Mouse (Mus musculus) G1E (cell line): ENCODE measurements at regions not wholly inside any gene's neighbourhood (a gene's known extent, or its start where the extent isn't known, plus 50 kb on each side); places are given as distances from the start of the nearest gene placed in this dataset.
"Not testable (repeated sequence)": the region's sequence is repeated elsewhere in the genome, so short reads cannot be mapped to it uniquely, and the experiment has no call there.

Source experiments
- ATAC-seq: 2 replicates; pipeline ENCODE4 v1.8.0; 2016; ENCODE audit warnings: mild to moderate bottlenecking; ENCODE audit not compliant: insufficient number of reproducible peaks, poor library complexity, low FRiP score, severe bottlenecking; ENCODE audit errors: extremely low read depth
- DNase-seq: peaks from one replicate; pipeline ENCODE4 v3.0.0; 2012; ENCODE audit warnings: low spot score
- H3K27me3 ChIP-seq: 2 replicates; pipeline ENCODE4 v1.6.1; 2012; ENCODE audit warnings: mild to moderate bottlenecking, low read length, inconsistent platforms; ENCODE audit not compliant: insufficient read depth
- H3K36me3 ChIP-seq: replicated peaks from 2 replicates; pipeline ENCODE3; 2012; ENCODE audit warnings: mild to moderate bottlenecking, inconsistent platforms
- H3K4me1 ChIP-seq: 2 replicates; pipeline ENCODE4 v1.6.1; 2012; ENCODE audit warnings: low read depth, low read length, inconsistent platforms, mixed read lengths; ENCODE audit not compliant: insufficient read depth
- H3K4me3 ChIP-seq: 2 replicates; pipeline ENCODE4 v1.5.1; 2012; ENCODE audit warnings: low read depth, mild to moderate bottlenecking, inconsistent platforms, low read length, moderate library complexity, mixed read lengths
- H3K9me3 ChIP-seq: replicated peaks from 2 replicates; pipeline ENCODE4 v1.6.1; 2012; ENCODE audit warnings: inconsistent platforms
- CTCF ChIP-seq: IDR thresholded peaks from 2 replicates; pipeline ENCODE4 v1.5.1; 2012; ENCODE audit warnings: low read depth, low read length, inconsistent platforms, mixed read lengths
- GATA1 ChIP-seq: IDR thresholded peaks from 2 replicates; pipeline ENCODE4 v1.6.1; 2012; ENCODE audit warnings: borderline replicate concordance, low read length, inconsistent platforms, mixed read lengths
- GATA2 ChIP-seq: IDR thresholded peaks from 2 replicates; pipeline ENCODE4 v1.6.1; 2012; ENCODE audit warnings: low read depth, low read length, inconsistent platforms, borderline replicate concordance
- POLR2AphosphoS5 ChIP-seq: IDR thresholded peaks from 2 replicates; pipeline ENCODE4 v1.6.1; 2012; ENCODE audit warnings: low read depth, low read length, inconsistent platforms; ENCODE audit not compliant: insufficient replicate concordance
- TAL1 ChIP-seq: conservative IDR thresholded peaks from 2 replicates; pipeline ENCODE4 v1.6.1; 2012; ENCODE audit warnings: low read depth, low read length, inconsistent platforms, mixed read lengths

- H3K9me3 ChIP-seq = peaks cover 6% of the 10 kb centered on the region
- H3K4me3 ChIP-seq = no peak overlapping the region
- TF ChIP-seq CTCF (no peak), GATA2 (no peak), POLR2AphosphoS5 (no peak), TAL1 (no peak), GATA1 (no peak)
- ATAC-seq (no peak), DNase-seq (no peak)
- H3K4me1 ChIP-seq = no peaks in the 10 kb centered on the region
- H3K27me3 ChIP-seq = no peaks in the 10 kb centered on the region
- H3K36me3 ChIP-seq = no peaks in the 10 kb centered on the region
Observed at GRCm38 (mm10) chr5:78075203-78075602, 667.4 kb upstream of the Igfbp7 start.

DNA sequence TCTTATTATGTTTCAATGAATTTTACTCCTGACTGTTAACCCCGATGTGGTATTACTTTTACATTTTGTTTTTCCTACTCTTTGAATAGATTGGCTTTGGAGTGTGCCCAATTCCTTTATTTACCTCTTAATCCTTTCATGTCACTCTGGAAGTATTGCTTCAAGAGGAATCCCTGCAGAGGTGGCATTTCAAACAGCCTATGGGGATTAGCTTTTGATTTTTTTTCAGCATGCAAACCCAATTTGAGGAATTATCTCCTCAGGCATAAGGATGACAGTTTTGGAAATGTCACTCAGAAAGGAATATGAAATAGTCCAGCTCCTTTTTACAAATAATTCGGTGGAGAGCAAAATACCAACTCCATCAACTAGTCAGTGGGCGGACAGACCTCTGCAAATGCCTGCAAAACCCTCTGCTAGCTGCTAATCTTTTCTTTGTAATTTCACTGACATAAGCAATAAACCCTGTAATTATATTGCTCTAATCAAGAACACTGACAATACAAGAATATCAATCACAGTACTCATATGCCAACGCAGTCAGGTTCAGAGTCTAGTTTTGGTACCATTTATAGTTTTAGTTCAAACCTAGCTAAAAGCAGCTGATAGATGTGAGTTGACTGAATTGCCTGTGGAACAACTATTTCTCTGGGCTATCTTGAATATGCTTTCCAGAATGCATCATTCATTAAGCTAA, 624.9 kb upstream of the Igfbp7 start:
- Histone ChIP-seq H3K9me3 (0 out of 2 replicates have a peak, but pooled peaks cover 2% of the 10 kb centered on the region), H3K36me3 (no peaks in the 10 kb centered on the region), H3K27me3 (no peaks in the 10 kb centered on the region), H3K4me1 (no peaks in the 10 kb centered on the region), H3K4me3 (no peak overlapping the region)
- no peak for ATAC-seq
- no peak for TF ChIP-seq TAL1
- no peak for TF ChIP-seq CTCF
- no peak for TF ChIP-seq GATA1
- no peak for TF ChIP-seq GATA2
- no peak for TF ChIP-seq POLR2AphosphoS5
- DNase-seq = no peak

- Histone ChIP-seq H3K4me1 (no peaks in the 10 kb centered on the region), H3K4me3 (no peak overlapping the region), H3K9me3 (peaks cover 7% of the 10 kb centered on the region), H3K27me3 (no peaks in the 10 kb centered on the region), H3K36me3 (no peaks in the 10 kb centered on the region)
- no peak for TF ChIP-seq GATA2
- no peak for TF ChIP-seq TAL1
- no peak for TF ChIP-seq POLR2AphosphoS5
- TF ChIP-seq GATA1 = no peak
- no peak for TF ChIP-seq CTCF
- DNase-seq = no peak
- no peak for ATAC-seq
Observed at GRCm38 (mm10) chr5:78017523-78017922, 609.7 kb upstream of the Igfbp7 start.

DNA sequence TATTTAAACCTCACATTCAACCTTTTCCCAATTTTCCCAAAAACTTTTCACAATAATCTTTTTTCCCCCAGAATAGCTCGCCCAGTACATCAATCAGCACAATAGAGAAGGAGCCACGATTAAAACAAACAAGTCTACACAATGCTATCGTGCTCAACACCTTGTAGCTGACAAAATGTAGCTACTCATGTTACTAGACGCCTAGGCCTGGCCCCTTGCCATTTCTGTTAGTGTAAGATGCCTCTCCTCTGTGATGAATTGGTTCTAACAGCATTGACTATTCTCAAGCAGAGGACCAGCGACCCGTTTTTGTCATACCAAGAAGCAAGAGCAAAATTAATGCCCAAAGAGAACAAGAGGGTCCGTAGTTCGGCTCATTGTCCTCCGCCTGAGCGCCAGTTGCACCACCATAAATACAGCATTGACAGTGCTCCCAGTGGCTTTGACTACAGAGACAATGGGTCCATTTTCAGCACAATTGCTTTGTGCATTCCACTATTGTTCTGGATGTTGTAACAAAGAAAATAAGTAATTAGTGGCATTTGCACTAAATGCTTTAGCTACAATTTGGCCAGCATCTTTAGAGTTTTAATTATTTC, 578.7 kb upstream of the Igfbp7 start:
- ATAC-seq (no peak), DNase-seq (no peak)
- H3K36me3 ChIP-seq = no peaks in the 10 kb centered on the region
- H3K9me3 ChIP-seq = no peaks in the 10 kb centered on the region; the same call in none of the 2 replicates
- no peaks in the 10 kb centered on the region for H3K4me1 ChIP-seq
- H3K4me3 ChIP-seq = no peak overlapping the region
- H3K27me3 ChIP-seq = no peaks in the 10 kb centered on the region
- TF ChIP-seq CTCF (no peak), GATA1 (no peak), TAL1 (no peak)

GRCm38 (mm10) chr5:77985269-77985668, 577.4 kb upstream of the Igfbp7 start:
- no peaks in the 10 kb centered on the region for H3K4me1 ChIP-seq
- no peak for DNase-seq
- H3K27me3 ChIP-seq = no peaks in the 10 kb centered on the region
- no peaks in the 10 kb centered on the region for H3K36me3 ChIP-seq
- TF ChIP-seq POLR2AphosphoS5 (no peak), TAL1 (no peak)
- no peak for ATAC-seq
- no peaks in the 10 kb centered on the region; the same call in none of the 2 replicates for H3K9me3 ChIP-seq
- H3K4me3 ChIP-seq = no peak overlapping the region

DNA sequence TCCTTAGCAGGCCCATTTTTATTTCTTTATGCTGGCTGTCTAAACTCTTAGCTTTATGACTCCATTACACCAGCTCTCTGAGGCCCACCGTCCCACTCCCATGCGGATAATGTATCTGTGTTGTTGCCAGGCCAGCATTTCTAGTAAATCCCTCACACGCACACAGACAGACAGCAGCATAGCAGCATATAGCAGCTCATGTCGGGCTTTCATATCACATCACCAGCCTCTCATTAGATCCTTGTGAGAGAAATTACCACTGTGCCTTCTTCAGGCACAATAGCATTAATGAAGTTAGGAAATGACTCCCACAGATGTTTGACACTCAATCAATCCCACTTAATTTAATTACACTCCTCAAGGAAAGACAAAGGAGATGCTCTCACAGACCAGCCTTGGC, 532.2 kb upstream of the Igfbp7 start:
- not testable (repeated sequence) for H3K4me1 ChIP-seq, ATAC-seq, H3K27me3 ChIP-seq, DNase-seq, H3K4me3 ChIP-seq, H3K36me3 ChIP-seq
- peaks cover 17% of the 10 kb centered on the region; the same call in 1 of the 2 replicates for H3K9me3 ChIP-seq

DNA sequence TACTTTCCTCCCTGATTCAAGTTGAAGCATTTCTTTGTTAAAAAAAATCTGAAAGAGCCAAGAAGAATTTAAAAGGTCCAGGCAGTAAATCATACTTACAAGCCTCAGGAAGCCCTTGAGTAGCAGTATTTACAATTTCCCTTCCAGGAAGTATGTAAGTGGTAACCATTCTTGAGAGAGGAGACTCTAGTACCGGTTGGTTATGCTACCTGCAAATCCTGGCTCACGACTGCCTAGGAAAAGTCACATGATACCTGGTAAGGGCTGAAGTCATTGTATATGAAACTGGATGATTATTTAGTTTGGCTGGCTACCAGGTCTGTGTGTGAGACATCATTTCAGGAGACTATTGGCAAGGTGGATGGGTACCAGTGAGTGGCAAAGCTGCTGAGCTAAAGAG, 524.0 kb upstream of the Igfbp7 start:
- no peak for TF ChIP-seq GATA1
- TF ChIP-seq CTCF = no peak
- no peak for TF ChIP-seq POLR2AphosphoS5
- no peak for TF ChIP-seq TAL1
- TF ChIP-seq GATA2 = no peak
- Histone ChIP-seq H3K4me3 (no peak overlapping the region), H3K4me1 (no peaks in the 10 kb centered on the region), H3K36me3 (no peaks in the 10 kb centered on the region), H3K27me3 (no peaks in the 10 kb centered on the region), H3K9me3 (peaks cover 22% of the 10 kb centered on the region)
- no peak for DNase-seq
- ATAC-seq = no peak
